Mouse (Mus musculus): Measurements from ENCODE around the gene Fgf16.

DNA sequence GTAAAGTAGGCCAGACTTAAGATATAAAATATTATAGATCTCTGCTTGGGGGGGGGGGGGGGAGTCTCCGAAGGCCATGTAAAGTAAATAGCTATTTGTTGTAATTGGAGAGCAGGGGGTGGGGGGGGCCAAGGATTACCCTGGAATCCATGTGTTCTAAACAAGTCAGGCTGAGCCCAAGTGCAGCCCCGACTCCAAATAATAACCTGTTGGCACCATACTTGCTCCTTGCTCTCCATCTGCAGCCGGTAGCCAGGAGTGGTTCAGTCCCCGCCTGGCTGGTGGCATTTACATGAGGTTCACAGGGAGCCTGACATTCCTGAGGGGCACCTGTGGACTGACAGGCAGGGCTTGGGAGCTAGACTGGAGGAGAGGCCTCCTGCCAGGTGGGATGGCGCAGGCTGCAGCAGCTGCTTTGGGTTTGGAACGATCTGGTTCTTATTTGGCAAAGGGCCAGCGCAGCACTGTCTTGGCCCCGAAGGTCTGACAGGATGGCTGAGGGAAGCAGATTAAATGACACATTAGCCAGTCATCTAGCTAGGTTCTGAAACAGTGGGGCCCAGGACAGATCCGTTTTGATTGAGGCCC lies 3.2 kb downstream of the Fgf16 start:
- TF ChIP-seq CTCF (IDR thresholded peaks at IDR 0.05; ENCODE audit: low read depth, low read length) (no peak), POLR2A (IDR thresholded peaks at IDR 0.05; ENCODE audit: extremely low read depth, insufficient read depth, low read length) (no peak)
